Mouse (Mus musculus): Measurements from ENCODE around the gene Narfl.

GRCm38 (mm10) chr17:25810890-25811289, 37.3 kb downstream of the Narfl start:
- no peak for TF ChIP-seq CTCF (conservative IDR thresholded peaks at IDR 0.05; ENCODE audit: insufficient read depth, insufficient read length, low read depth, low read length)
- no peak for TF ChIP-seq POLR2A (IDR thresholded peaks at IDR 0.05; ENCODE audit: low read depth, low read length)
